Mouse (Mus musculus): ENCODE measurements around the gene Piwil4. TPM values are rescaled to one million over a fixed set of nuclear protein-coding genes. Genes with fewer than 3 reads are reported as not detected.

The Piwil4 gene
- polyA plus RNA-seq, 1 experiment = 0.36 TPM

DNA sequence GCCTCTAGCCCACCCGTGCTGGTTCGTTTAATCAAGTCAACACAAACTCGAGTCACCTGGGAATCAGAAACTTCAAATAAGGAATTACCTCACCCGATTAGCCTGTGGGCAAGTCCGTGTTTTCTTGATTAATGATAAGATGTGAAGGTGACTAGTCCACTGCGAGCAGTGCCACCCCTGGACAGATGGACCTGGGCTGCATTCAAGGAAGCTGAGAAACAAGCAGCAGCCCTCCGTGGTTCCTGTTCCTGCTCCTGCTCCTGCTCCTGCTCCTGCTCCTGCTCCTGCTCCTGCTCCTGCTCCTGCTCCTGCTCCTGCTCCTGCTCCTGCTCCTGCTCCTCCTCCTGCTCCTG is 41.3 kb downstream of the Piwil4 start:
- H3K79me2 ChIP-seq (ENCODE audit: control insufficient read depth, insufficient read depth) = no peaks in the 10 kb centered on the region
- H3K4me2 ChIP-seq (ENCODE audit: low read depth) = no peak overlapping the region
- no peak overlapping the region for H3K4me3 ChIP-seq
- TF ChIP-seq MYOD1 (IDR thresholded peaks at IDR 0.05; ENCODE audit: control insufficient read depth in 1 of 3, insufficient read length in 2 of 3, low read depth in 2 of 3) (no peak), TCF12 (IDR thresholded peaks at IDR 0.05; ENCODE audit: insufficient read depth, poor library complexity, severe bottlenecking) (no peak), SRF (IDR thresholded peaks at IDR 0.05; ENCODE audit: control insufficient read depth, insufficient read length, low read depth) (no peak), CEBPB (IDR thresholded peaks at IDR 0.05; ENCODE audit: insufficient read depth, poor library complexity, severe bottlenecking) (no peak)
- no peak overlapping the region for H3ac ChIP-seq (ENCODE audit: control insufficient read depth, insufficient read length)
- H3K27me3 ChIP-seq (ENCODE audit: control insufficient read depth, insufficient read depth, insufficient read length) = peaks cover 1% of the 10 kb centered on the region
- H3K36me3 ChIP-seq (ENCODE audit: control insufficient read depth, insufficient read depth) = no peaks in the 10 kb centered on the region

GRCm38 (mm10) chr9:14698582-14699287 is 41.8 kb downstream of the Piwil4 start:
- TF ChIP-seq MYOG (IDR thresholded peaks at IDR 0.05; ENCODE audit: control insufficient read depth in 1 of 3, insufficient read depth in 1 of 3, insufficient read length in 2 of 3, low read depth in 2 of 3) (no peak), E2F4 (IDR thresholded peaks at IDR 0.05; ENCODE audit: insufficient read depth) (no peak), MYOD1 (IDR thresholded peaks at IDR 0.05; ENCODE audit: control insufficient read depth in 1 of 3, insufficient read length in 2 of 3, low read depth in 2 of 3) (no peak), POLR2A (IDR thresholded peaks at IDR 0.05; ENCODE audit: insufficient read length, low read depth) (no peak), REST (IDR thresholded peaks at IDR 0.05; ENCODE audit: insufficient read depth, insufficient read length) (no peak), POLR2AphosphoS2 (IDR thresholded peaks at IDR 0.05; ENCODE audit: insufficient read length, low read depth) (no peak), TCF12 (IDR thresholded peaks at IDR 0.05; ENCODE audit: insufficient read depth, poor library complexity, severe bottlenecking) (no peak), USF1 (IDR thresholded peaks at IDR 0.05; ENCODE audit: low read depth) (no peak), TCF3 (IDR thresholded peaks at IDR 0.05; ENCODE audit: insufficient read length, low read depth) (no peak), CEBPB (IDR thresholded peaks at IDR 0.05; ENCODE audit: insufficient read depth, poor library complexity, severe bottlenecking) (no peak), MAX (IDR thresholded peaks at IDR 0.05; ENCODE audit: low read depth) (no peak), SRF (IDR thresholded peaks at IDR 0.05; ENCODE audit: control insufficient read depth, insufficient read length, low read depth) (no peak)
- H3K36me3 ChIP-seq (ENCODE audit: control insufficient read depth, insufficient read depth) = no peaks in the 10 kb centered on the region
- H3ac ChIP-seq (ENCODE audit: control insufficient read depth, insufficient read length) = no peak overlapping the region
- no peak overlapping the region for H3K4me3 ChIP-seq
- H3K27me3 ChIP-seq (ENCODE audit: control insufficient read depth, insufficient read depth, insufficient read length) = peaks cover 5% of the 10 kb centered on the region
- H3K79me2 ChIP-seq (ENCODE audit: control insufficient read depth, insufficient read depth) = no peaks in the 10 kb centered on the region
- H3K4me2 ChIP-seq (ENCODE audit: low read depth) = peak overlapping the region; percentile 25

DNA sequence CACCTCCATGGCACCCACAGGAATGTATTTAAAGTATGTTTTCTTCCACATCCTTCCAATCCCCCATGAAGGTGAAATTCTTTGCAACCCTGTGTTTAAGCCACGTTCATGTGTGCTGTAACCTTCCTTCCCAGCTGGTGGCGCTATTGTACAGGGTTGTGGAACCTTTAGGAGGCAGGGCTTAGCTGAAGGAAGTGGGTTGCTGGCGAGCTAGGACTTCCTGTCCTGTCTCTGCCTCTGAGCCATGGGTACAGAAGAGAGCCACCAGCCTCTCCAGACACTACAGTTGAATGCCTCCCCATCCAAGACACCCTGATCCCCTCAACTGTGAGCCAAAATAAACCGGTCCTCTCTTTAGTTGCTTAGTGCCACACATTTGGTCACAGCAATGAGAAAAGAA is 42.6 kb downstream of the Piwil4 start:
- H3ac ChIP-seq (ENCODE audit: control insufficient read depth, insufficient read length) = no peak overlapping the region
- no peak for TF ChIP-seq MAX (IDR thresholded peaks at IDR 0.05; ENCODE audit: low read depth)
- no peak for TF ChIP-seq POLR2AphosphoS2 (IDR thresholded peaks at IDR 0.05; ENCODE audit: insufficient read length, low read depth)
- TF ChIP-seq TCF12 (IDR thresholded peaks at IDR 0.05; ENCODE audit: insufficient read depth, poor library complexity, severe bottlenecking) = no peak
- TF ChIP-seq SRF (IDR thresholded peaks at IDR 0.05; ENCODE audit: control insufficient read depth, insufficient read length, low read depth) = no peak
- no peak for TF ChIP-seq E2F4 (IDR thresholded peaks at IDR 0.05; ENCODE audit: insufficient read depth)
- TF ChIP-seq REST (IDR thresholded peaks at IDR 0.05; ENCODE audit: insufficient read depth, insufficient read length) = no peak
- TF ChIP-seq MYOD1 (IDR thresholded peaks at IDR 0.05; ENCODE audit: control insufficient read depth in 1 of 3, insufficient read length in 2 of 3, low read depth in 2 of 3) = no peak
- no peak for TF ChIP-seq USF1 (IDR thresholded peaks at IDR 0.05; ENCODE audit: low read depth)
- TF ChIP-seq CEBPB (IDR thresholded peaks at IDR 0.05; ENCODE audit: insufficient read depth, poor library complexity, severe bottlenecking) = no peak
- no peak for TF ChIP-seq TCF3 (IDR thresholded peaks at IDR 0.05; ENCODE audit: insufficient read length, low read depth)
- no peak for TF ChIP-seq MYOG (IDR thresholded peaks at IDR 0.05; ENCODE audit: control insufficient read depth in 1 of 3, insufficient read depth in 1 of 3, insufficient read length in 2 of 3, low read depth in 2 of 3)
- no peak for TF ChIP-seq POLR2A (IDR thresholded peaks at IDR 0.05; ENCODE audit: insufficient read length, low read depth)
- no peak overlapping the region for H3K4me2 ChIP-seq (ENCODE audit: low read depth)
- H3K4me3 ChIP-seq = no peak overlapping the region
- H3K36me3 ChIP-seq (ENCODE audit: control insufficient read depth, insufficient read depth) = no peaks in the 10 kb centered on the region
- H3K27me3 ChIP-seq (ENCODE audit: control insufficient read depth, insufficient read depth, insufficient read length) = peaks cover 5% of the 10 kb centered on the region
- no peaks in the 10 kb centered on the region for H3K79me2 ChIP-seq (ENCODE audit: control insufficient read depth, insufficient read depth)

- H3ac ChIP-seq (ENCODE audit: control insufficient read depth, insufficient read length) = no peak overlapping the region
- TF ChIP-seq MYOG (IDR thresholded peaks at IDR 0.05; ENCODE audit: control insufficient read depth in 1 of 3, insufficient read depth in 1 of 3, insufficient read length in 2 of 3, low read depth in 2 of 3) (no peak), TCF3 (IDR thresholded peaks at IDR 0.05; ENCODE audit: insufficient read length, low read depth) (no peak), SRF (IDR thresholded peaks at IDR 0.05; ENCODE audit: control insufficient read depth, insufficient read length, low read depth) (no peak), CEBPB (IDR thresholded peaks at IDR 0.05; ENCODE audit: insufficient read depth, poor library complexity, severe bottlenecking) (no peak), MYOD1 (IDR thresholded peaks at IDR 0.05; ENCODE audit: control insufficient read depth in 1 of 3, insufficient read length in 2 of 3, low read depth in 2 of 3) (no peak), POLR2A (IDR thresholded peaks at IDR 0.05; ENCODE audit: insufficient read length, low read depth) (no peak), USF1 (IDR thresholded peaks at IDR 0.05; ENCODE audit: low read depth) (no peak)
- peaks cover 5% of the 10 kb centered on the region for H3K27me3 ChIP-seq (ENCODE audit: control insufficient read depth, insufficient read depth, insufficient read length)
- H3K4me2 ChIP-seq (ENCODE audit: low read depth) = no peak overlapping the region
- H3K36me3 ChIP-seq (ENCODE audit: control insufficient read depth, insufficient read depth) = no peaks in the 10 kb centered on the region
- no peaks in the 10 kb centered on the region for H3K79me2 ChIP-seq (ENCODE audit: control insufficient read depth, insufficient read depth)
- no peak overlapping the region for H3K4me3 ChIP-seq
These were observed 51.0 kb downstream of the Piwil4 start for GRCm38 (mm10) chr9:14689376-14690108.
